Mouse (Mus musculus) embryonic facial prominence, embryonic 11.5 days (tissue): ENCODE results near the gene Atoh8. TPM values are rescaled to one million over a fixed set of nuclear protein-coding genes. Genes with fewer than 3 reads are reported as not detected.

Experiments
- polyA plus RNA-seq: library from polyadenylated mRNA; unstranded; fragments of >200 nt; fragmentation: Nextera tagmentation; extraction: Ambion mirVana; gene quantifications from 2 replicates; pipeline ENCODE4 v1.2.1, GENCODE M21; 2014

The Atoh8 gene
- polyA plus RNA-seq, 1 experiment from 2014 or later = 11.3 TPM

Other genes with a start within 250 kb of the Atoh8 start
- 28.8 and 32.1 TPM in 2 replicates for gene St3gal5, start 138.0 kb downstream of the Atoh8 start, polyA plus RNA-seq
- not detected in 2 replicates for gene Sftpb, start 69.0 kb upstream of the Atoh8 start, polyA plus RNA-seq
- 107 and 111 TPM in 2 replicates for gene Usp39, start 109.6 kb upstream of the Atoh8 start, polyA plus RNA-seq
- gene 0610030E20Rik, start 111.7 kb upstream of the Atoh8 start, polyA plus RNA-seq = 16.4 and 19.8 TPM in 2 replicates
- 7.9 and 9.0 TPM in 2 replicates for gene Tmem150a, start 119.9 kb upstream of the Atoh8 start, polyA plus RNA-seq
- gene Rnf181, start 131.4 kb upstream of the Atoh8 start, polyA plus RNA-seq = 95.1 and 96.7 TPM in 2 replicates
- gene Vamp5, start 144.9 kb upstream of the Atoh8 start, polyA plus RNA-seq = 13.5 and 15.8 TPM in 2 replicates
- 69.6 and 75.6 TPM in 2 replicates for gene Vamp8, start 155.1 kb upstream of the Atoh8 start, polyA plus RNA-seq
- 12.4 and 15.7 TPM in 2 replicates for gene Ggcx, start 178.7 kb upstream of the Atoh8 start, polyA plus RNA-seq
- 503 and 527 TPM in 2 replicates for gene Mat2a, start 204.0 kb upstream of the Atoh8 start, polyA plus RNA-seq